Mouse (Mus musculus): Measurements from ENCODE around the gene Dysf.

Dysf gene

GRCm38 (mm10) chr6:84051032-84051431, 42.6 kb downstream of the Dysf start:
- DNase-seq (ENCODE audit: low spot score) = no peak

DNA sequence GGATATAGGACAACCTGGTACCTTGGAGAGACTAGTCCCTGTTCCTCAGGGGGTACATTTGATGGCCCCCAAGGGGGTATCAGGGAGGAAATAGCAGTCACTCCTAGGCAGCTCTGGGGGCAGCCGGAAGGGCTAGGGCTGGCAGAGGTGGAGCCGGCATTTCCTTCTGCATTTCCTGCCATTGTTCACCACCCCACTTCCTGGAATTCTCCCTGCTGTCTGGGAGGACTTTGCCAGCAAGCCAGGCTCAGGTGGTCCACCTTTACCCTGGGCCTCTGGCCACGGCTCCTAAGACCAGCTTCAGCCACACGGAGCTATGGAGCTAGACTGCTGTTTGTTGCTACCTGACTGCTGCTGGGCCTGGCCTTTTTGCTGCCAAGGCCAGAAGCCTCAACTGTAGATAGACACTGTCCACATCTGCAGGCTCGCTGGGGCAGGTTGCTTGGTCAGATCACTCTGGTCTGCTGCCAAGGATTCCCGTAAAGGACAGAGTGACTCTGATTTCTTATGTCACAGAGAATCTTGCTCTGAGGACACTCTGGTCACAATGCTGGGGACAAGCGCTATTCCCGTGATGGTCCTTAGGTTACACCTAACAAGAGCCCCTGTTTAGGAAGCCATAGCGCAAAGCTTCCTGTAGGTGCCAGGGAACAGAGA, 45.6 kb downstream of the Dysf start:
- no peak for DNase-seq (ENCODE audit: low spot score)

DNA sequence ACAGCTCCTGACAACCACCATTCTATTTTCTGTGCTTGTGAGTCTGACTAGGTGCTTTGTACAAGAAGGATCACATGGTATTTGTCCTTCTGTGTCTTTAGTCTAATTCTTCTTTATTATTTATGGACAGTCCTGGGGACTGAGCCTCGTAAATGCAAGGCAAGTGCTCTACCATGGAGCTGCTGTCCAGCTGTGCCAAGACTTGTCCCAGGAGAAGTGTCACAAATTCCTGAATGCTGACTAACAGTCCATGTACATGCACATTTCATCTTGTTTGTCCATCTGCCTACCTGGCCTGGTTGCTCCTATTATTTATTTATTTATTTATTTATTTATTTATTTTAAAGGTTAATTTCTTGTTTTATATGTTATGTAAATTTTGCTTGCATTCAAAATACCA, 47.2 kb downstream of the Dysf start:
- DNase-seq (ENCODE audit: low spot score) = no peak

DNA sequence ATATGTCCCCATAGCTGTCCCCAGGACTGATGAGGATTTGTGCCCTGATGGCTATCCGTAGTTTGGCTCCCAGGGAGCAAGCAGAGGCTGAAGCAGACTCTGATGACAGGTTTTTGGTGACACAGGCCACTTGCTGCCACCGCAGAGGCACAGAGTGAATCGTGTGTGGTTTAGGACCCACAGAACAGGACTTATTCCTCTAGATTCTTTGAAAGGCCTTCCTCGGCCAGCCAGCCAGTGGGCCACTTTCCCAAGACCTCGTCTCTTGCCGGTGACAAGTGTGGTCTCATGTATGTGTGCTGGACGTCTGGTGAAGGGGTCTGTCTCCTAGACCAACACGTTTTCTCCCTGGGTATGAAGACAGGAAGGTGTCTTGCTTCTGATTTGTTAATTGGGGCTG, 48.8 kb downstream of the Dysf start:
- DNase-seq (ENCODE audit: low spot score) = no peak

- DNase-seq (ENCODE audit: low spot score) = no peak
These were observed 50.3 kb downstream of the Dysf start for GRCm38 (mm10) chr6:84058671-84059141.

DNA sequence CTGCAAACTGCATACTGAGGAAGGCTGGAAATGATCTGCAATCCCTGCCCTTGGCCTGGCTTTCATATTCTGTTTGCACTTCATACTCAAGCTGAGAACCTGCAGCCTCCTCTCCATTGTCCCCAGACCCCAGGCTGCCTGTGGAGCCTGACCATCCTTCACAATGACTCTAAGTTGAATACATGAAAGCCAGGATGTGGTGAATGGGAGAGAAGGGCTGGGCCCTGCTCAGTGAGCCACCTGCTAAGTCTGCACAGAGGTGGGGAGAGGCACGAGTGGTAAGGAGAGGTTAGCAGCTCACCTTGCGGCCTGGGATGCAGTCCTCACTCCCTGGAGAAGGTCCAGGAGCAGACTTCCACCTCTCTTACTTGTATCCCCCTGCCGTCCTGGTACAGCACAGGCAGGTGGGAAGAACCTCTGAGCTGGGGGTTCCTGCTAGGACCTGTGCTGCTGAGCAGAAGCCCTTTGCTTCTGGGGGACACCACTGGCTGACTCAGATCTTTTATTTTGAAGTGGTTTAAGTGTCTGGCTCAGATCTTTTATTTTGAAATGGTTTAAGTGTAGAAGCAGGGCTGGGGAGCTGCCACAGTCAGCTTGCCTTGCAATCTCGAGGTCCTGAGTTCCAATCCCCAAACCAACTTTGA, 51.5 kb downstream of the Dysf start:
- DNase-seq (ENCODE audit: low spot score) = no peak

DNA sequence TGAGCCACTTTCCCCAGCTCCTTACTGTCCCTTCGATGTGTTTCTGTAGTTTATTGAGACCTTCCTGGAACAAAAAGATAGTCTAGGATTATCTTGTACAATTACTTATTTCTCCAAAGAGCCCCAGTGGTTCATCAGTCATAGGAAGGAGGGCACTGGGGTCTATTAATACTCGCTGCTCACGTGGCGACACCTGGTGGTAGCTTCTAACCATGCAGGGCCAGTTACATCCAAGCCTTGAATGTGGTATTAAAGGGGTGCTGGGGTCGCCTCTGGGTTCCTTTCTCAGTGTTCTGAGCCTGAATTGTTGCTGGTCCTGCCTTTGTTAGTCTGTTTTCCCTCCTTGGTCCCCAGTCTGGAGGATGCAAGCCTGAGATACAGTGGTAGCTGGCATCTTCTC, 52.9 kb downstream of the Dysf start:
- DNase-seq (ENCODE audit: low spot score) = peak; percentile 84

- DNase-seq (ENCODE audit: low spot score) = no peak
These were observed 54.2 kb downstream of the Dysf start for GRCm38 (mm10) chr6:84062541-84062940.

DNA sequence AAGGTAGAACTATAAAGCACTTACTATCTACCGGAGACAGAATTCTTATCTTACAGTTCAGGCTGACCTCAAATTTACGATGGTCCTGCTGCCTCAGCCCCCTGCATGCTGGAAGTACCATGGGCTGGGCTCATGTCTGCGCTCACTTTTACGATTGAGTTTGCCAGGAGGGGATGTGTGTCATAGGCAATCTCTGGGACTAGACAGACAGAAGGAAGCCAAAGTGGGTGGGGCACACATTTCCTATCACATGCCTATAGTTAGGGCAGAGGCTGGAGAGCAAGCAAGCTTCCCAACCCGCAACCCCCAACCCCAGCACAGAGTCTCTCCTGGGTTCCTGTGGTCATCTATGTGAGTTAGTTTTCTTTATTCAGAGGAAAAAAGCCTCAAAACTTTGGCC, 59.8 kb downstream of the Dysf start:
- no peak for DNase-seq (ENCODE audit: low spot score)

- no peak for DNase-seq (ENCODE audit: low spot score)
These were observed 61.9 kb downstream of the Dysf start for GRCm38 (mm10) chr6:84070251-84070650.

GRCm38 (mm10) chr6:84072574-84072973, 64.2 kb downstream of the Dysf start:
- peak; percentile 69 for DNase-seq (ENCODE audit: low spot score)

- no peak for DNase-seq (ENCODE audit: low spot score)
These were observed 69.8 kb downstream of the Dysf start for GRCm38 (mm10) chr6:84078172-84078571.

- DNase-seq (ENCODE audit: low spot score) = no peak
These were observed 72.2 kb downstream of the Dysf start for GRCm38 (mm10) chr6:84080631-84081030.

GRCm38 (mm10) chr6:84084757-84085156, 76.4 kb downstream of the Dysf start:
- DNase-seq (ENCODE audit: low spot score) = no peak

DNA sequence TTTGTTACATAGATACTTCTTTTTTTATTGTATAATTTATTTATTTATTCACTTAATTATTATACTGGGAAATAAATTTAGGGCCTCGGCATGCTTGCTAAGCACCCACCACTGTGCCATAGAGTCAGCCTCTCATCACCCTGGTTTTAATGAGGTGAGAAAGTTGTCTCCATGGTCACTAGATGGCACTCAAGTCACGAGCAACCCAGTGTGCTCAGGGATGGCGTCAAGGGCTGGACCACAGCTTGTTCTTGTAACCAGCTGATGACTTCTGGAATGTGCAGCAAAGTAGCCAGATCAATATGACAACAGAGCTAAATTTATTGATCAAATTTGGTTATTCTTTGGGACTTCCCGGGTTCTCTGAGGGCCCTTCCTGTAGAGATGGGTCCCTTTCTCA, 85.1 kb downstream of the Dysf start:
- no peak for DNase-seq (ENCODE audit: low spot score)

DNA sequence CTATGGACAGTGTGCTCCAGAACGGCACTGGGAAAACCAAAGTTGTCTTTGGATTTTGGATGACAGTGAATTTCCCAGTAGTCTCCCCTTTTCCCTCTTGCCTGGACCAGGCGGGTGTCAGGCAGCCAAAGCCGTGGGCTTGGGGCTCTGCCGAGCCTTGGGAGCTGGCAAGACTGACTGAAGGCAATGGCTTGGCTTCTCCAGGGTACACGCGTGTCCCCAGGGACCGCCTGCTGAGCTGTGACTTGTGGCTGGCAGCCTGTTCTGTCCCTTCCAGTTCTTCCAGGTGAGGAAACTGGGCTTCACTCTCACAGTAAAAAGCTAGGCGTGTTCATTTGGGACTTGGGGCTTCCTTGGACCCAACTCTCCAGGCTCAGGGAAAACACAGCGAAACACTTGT, 86.1 kb downstream of the Dysf start:
- DNase-seq (ENCODE audit: low spot score) = no peak

GRCm38 (mm10) chr6:84094998-84095397, 86.6 kb downstream of the Dysf start:
- DNase-seq (ENCODE audit: low spot score) = peak; percentile 90

DNA sequence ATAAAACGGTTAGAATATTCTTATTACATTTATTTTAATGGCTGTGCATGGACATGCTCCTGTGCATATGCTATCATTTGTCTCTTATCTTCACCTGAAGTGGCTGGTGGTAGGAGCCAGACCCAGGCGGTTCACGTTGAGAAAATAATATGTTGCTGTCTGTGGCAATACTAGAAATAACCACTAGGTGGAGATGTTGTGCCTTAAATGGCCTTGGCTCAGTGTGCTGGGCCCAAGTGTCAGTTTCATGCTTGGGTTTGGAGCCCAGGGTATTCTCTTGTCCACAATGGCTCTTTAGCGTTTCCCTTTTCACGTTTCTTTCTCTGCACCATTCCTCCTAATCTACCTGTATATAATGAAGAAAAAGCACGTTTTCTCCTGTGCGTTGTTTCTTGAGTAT, 87.5 kb downstream of the Dysf start:
- DNase-seq (ENCODE audit: low spot score) = no peak

DNA sequence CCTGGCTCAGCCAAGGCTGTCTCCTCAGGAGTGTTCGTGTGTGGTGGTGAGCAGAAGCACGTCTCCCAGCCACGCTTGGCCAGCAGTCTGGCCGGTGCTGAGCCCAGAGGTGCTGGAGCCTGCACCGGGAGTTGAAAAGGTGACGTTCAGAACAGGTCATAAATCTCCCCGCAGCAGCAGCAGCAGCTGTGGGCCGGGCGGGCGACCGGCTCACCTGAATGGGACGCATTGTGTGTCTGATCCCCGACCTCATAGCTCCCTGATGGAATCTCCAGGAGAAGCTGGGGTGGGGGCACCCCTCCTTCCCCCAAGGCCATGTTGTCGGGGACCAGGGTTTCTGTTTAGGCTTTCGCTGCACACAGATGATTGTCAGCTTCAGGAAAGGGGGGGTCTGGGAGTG, 93.6 kb downstream of the Dysf start:
- DNase-seq (ENCODE audit: low spot score) = no peak

- no peak for DNase-seq (ENCODE audit: low spot score)
These were observed 97.0 kb downstream of the Dysf start for GRCm38 (mm10) chr6:84105148-84106022.

- DNase-seq (ENCODE audit: low spot score) = no peak
These were observed 97.7 kb downstream of the Dysf start for GRCm38 (mm10) chr6:84106082-84106481.

DNA sequence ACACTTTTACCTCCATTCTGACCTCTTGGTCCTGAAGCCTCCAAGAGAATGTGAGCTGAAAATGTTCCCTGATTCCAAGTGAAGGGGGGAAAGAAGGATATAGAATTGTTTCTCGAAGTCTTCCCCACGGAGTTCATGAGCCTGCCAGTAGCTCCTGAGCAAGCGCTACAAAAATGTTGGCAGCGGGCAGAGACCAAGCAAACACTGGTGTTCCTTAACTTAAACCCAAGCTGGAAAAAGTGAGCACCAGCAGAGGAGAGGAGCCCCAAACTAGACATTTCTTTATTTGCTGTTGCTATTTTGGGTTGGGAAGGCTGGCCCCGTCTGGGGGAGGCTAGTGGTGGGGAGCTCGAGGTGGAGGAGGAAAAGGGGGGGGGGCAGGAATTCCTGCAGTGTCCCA, 102.0 kb downstream of the Dysf start:
- no peak for DNase-seq (ENCODE audit: low spot score)

DNA sequence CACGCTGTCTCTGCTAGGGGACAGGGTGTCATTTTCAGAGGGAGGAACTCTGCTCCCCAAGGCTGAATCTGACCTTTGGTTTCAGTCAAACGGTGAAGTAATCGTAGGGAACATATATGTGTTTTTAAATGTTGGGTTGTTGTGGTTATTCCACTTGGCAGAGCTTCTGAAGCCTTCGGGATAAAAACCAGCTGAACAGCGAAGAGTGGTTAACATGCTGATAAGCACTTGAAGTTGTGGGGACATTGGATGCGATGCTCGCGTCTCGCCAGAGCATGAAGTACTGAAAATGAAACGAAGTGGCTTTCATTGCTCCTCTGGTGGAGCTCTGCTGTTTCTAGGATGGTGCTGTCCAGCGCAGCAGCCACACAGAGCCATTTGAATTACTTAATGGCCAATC, 102.7 kb downstream of the Dysf start:
- no peak for DNase-seq (ENCODE audit: low spot score)
